Mouse (Mus musculus): ENCODE results near the gene Egflam. TPM values are rescaled to one million over a fixed set of nuclear protein-coding genes. Genes with fewer than 3 reads are reported as not detected.
A peak's percentile ranks its signal among the peaks of the same experiment; 100 is the strongest.

Egflam gene
- polyA plus RNA-seq, 1 experiment from 2014 or later: 9.2 TPM

- Histone ChIP-seq H3K27ac (replicated peaks) (peak overlapping the region; percentile 61; the same call in 1 of the 2 replicates), H3K27me3 (ENCODE audit: low read depth, poor library complexity, severe bottlenecking) (no peaks in the 10 kb centered on the region), H3K4me3 (no peak overlapping the region), H3K36me3 (no peaks in the 10 kb centered on the region), H3K9me3 (replicated peaks) (no peaks in the 10 kb centered on the region), H3K4me1 (peaks cover 59% of the 10 kb centered on the region)
- DNase-seq (ENCODE audit: low spot score): no peak
- 70% methylated on average over 9 of the region's 9 CpGs for WGBS
These were observed 194.4 kb downstream of the Egflam start for GRCm38 (mm10) chr15:7203606-7204330.

GRCm38 (mm10) chr15:7202981-7203380 lies 195.2 kb downstream of the Egflam start:
- WGBS: 92% methylated on average over 5 of the region's 5 CpGs
- Histone ChIP-seq H3K4me3 (no peak overlapping the region), H3K4me1 (peaks cover 66% of the 10 kb centered on the region)

GRCm38 (mm10) chr15:7201421-7202380 lies 196.5 kb downstream of the Egflam start:
- Histone ChIP-seq H3K27ac (replicated peaks) (peak overlapping the region; percentile 46), H3K9me3 (replicated peaks) (no peaks in the 10 kb centered on the region), H3K4me1 (peaks cover 77% of the 10 kb centered on the region), H3K36me3 (no peaks in the 10 kb centered on the region), H3K4me3 (no peak overlapping the region), H3K27me3 (ENCODE audit: low read depth, poor library complexity, severe bottlenecking) (no peaks in the 10 kb centered on the region)
- WGBS: 62% methylated on average over 9 of the region's 9 CpGs
- no peak for DNase-seq (ENCODE audit: low spot score)

More at GRCm38 (mm10) chr15:7202981-7203380, 195.2 kb downstream of the Egflam start:
- no peak for DNase-seq (ENCODE audit: low spot score)
- Histone ChIP-seq H3K27me3 (ENCODE audit: low read depth, poor library complexity, severe bottlenecking) (no peaks in the 10 kb centered on the region), H3K36me3 (no peaks in the 10 kb centered on the region), H3K27ac (replicated peaks) (0 out of 2 replicates have a peak overlapping the region, but pooled peaks have one; percentile 61), H3K9me3 (replicated peaks) (no peaks in the 10 kb centered on the region)

GRCm38 (mm10) chr15:7200286-7200685 lies 197.9 kb downstream of the Egflam start:
- H3K9me3 ChIP-seq (replicated peaks): no peaks in the 10 kb centered on the region
- H3K36me3 ChIP-seq: no peaks in the 10 kb centered on the region
- H3K27me3 ChIP-seq (ENCODE audit: low read depth, poor library complexity, severe bottlenecking): no peaks in the 10 kb centered on the region
- no peak overlapping the region for H3K27ac ChIP-seq (replicated peaks)
- DNase-seq (ENCODE audit: low spot score): no peak
- H3K4me1 ChIP-seq: peaks cover 85% of the 10 kb centered on the region
- H3K4me3 ChIP-seq: no peak overlapping the region
- 73% methylated on average over 6 of the region's 6 CpGs for WGBS

- Histone ChIP-seq H3K4me1 (peaks cover 88% of the 10 kb centered on the region), H3K27me3 (ENCODE audit: low read depth, poor library complexity, severe bottlenecking) (no peaks in the 10 kb centered on the region), H3K36me3 (no peaks in the 10 kb centered on the region), H3K4me3 (no peak overlapping the region), H3K27ac (replicated peaks) (peak overlapping the region; percentile 53; the same call in 1 of the 2 replicates), H3K9me3 (replicated peaks) (no peaks in the 10 kb centered on the region)
- DNase-seq (ENCODE audit: low spot score): no peak
- 70% methylated on average over 2 of the region's 2 CpGs for WGBS
These were observed 199.4 kb downstream of the Egflam start for GRCm38 (mm10) chr15:7198816-7199215.

GRCm38 (mm10) chr15:7197652-7198445 lies 200.3 kb downstream of the Egflam start:
- Histone ChIP-seq H3K4me1 (peaks cover 90% of the 10 kb centered on the region), H3K27me3 (ENCODE audit: low read depth, poor library complexity, severe bottlenecking) (no peaks in the 10 kb centered on the region), H3K4me3 (no peak overlapping the region), H3K27ac (replicated peaks) (no peak overlapping the region), H3K9me3 (replicated peaks) (no peaks in the 10 kb centered on the region), H3K36me3 (no peaks in the 10 kb centered on the region)
- WGBS: 64% methylated on average over 3 of the region's 3 CpGs
- no peak for DNase-seq (ENCODE audit: low spot score)

- 25% methylated on average over 6 of the region's 6 CpGs for WGBS
- peaks cover 70% of the 10 kb centered on the region for H3K4me1 ChIP-seq
- peak overlapping the region; percentile 17; the same call in 1 of the 2 replicates for H3K4me3 ChIP-seq
- H3K9me3 ChIP-seq (replicated peaks): no peaks in the 10 kb centered on the region
- peaks cover 19% of the 10 kb centered on the region for H3K36me3 ChIP-seq
- no peaks in the 10 kb centered on the region for H3K27me3 ChIP-seq (ENCODE audit: low read depth, poor library complexity, severe bottlenecking)
- H3K27ac ChIP-seq (replicated peaks): peak overlapping the region; percentile 74
- DNase-seq (ENCODE audit: low spot score): peak; percentile 37
These were observed 203.4 kb downstream of the Egflam start for GRCm38 (mm10) chr15:7194748-7195221.

GRCm38 (mm10) chr15:7194147-7194720 lies 204.0 kb downstream of the Egflam start:
- Histone ChIP-seq H3K9me3 (replicated peaks) (no peaks in the 10 kb centered on the region), H3K36me3 (peaks cover 25% of the 10 kb centered on the region), H3K27me3 (ENCODE audit: low read depth, poor library complexity, severe bottlenecking) (no peaks in the 10 kb centered on the region), H3K4me1 (peaks cover 65% of the 10 kb centered on the region), H3K4me3 (peak overlapping the region; percentile 17; the same call in 1 of the 2 replicates), H3K27ac (replicated peaks) (peak overlapping the region; percentile 74)
- WGBS: 14% methylated on average over 13 of the region's 13 CpGs
- peak; percentile 61 for DNase-seq (ENCODE audit: low spot score)

GRCm38 (mm10) chr15:7192582-7192981 lies 205.6 kb downstream of the Egflam start:
- 92% methylated on average over 2 of the region's 2 CpGs for WGBS

GRCm38 (mm10) chr15:7191074-7191473 lies 207.1 kb downstream of the Egflam start:
- Histone ChIP-seq H3K4me1 (peaks cover 36% of the 10 kb centered on the region), H3K36me3 (peaks cover 43% of the 10 kb centered on the region), H3K9me3 (replicated peaks) (no peaks in the 10 kb centered on the region), H3K27ac (replicated peaks) (no peak overlapping the region), H3K4me3 (no peak overlapping the region), H3K27me3 (ENCODE audit: low read depth, poor library complexity, severe bottlenecking) (no peaks in the 10 kb centered on the region)
- WGBS: 95% methylated on average over 4 of the region's 4 CpGs
- DNase-seq (ENCODE audit: low spot score): no peak

More at GRCm38 (mm10) chr15:7192582-7192981, 205.6 kb downstream of the Egflam start:
- Histone ChIP-seq H3K27me3 (ENCODE audit: low read depth, poor library complexity, severe bottlenecking) (no peaks in the 10 kb centered on the region), H3K27ac (replicated peaks) (no peak overlapping the region; the same call in 1 of the 2 replicates), H3K4me1 (peaks cover 49% of the 10 kb centered on the region), H3K9me3 (replicated peaks) (no peaks in the 10 kb centered on the region), H3K36me3 (peaks cover 29% of the 10 kb centered on the region), H3K4me3 (no peak overlapping the region)
- DNase-seq (ENCODE audit: low spot score): no peak

- peaks cover 55% of the 10 kb centered on the region for H3K36me3 ChIP-seq
- 93% methylated on average over 22 of the region's 22 CpGs for WGBS
- H3K4me3 ChIP-seq: no peak overlapping the region
- no peak overlapping the region for H3K27ac ChIP-seq (replicated peaks)
- DNase-seq (ENCODE audit: low spot score): no peak
- H3K4me1 ChIP-seq: peaks cover 24% of the 10 kb centered on the region
- H3K27me3 ChIP-seq (ENCODE audit: low read depth, poor library complexity, severe bottlenecking): no peaks in the 10 kb centered on the region
- H3K9me3 ChIP-seq (replicated peaks): no peaks in the 10 kb centered on the region
These were observed 208.3 kb downstream of the Egflam start for GRCm38 (mm10) chr15:7189678-7190454.

All from midbrain, embryonic 10.5 days (tissue).